Mouse (Mus musculus) MEL (cell line): ENCODE data around the gene Cdh22. TPM values are rescaled to one million over a fixed set of nuclear protein-coding genes. Genes with fewer than 3 reads are reported as not detected.

ENCODE experiments used
- DNase-seq: peaks from one replicate; pipeline ENCODE4 v3.0.0; 2011; ENCODE audit warnings: low read depth, low spot score
- H3K27ac ChIP-seq: 2 replicates; pipeline ENCODE4 v1.5.1; 2012; ENCODE audit warnings: low read depth, mild to moderate bottlenecking, control low read depth, low read length, moderate library complexity; ENCODE audit not compliant: control insufficient read depth
- H3K27me3 ChIP-seq, 2 experiments: fragments of 150-350 bp in 1 of 2; sonication (generic) in 1 of 2; 2 replicates each; pipeline ENCODE4 v1.6.1; 2012; ENCODE audit warnings: low read length in 2 of 2, mild to moderate bottlenecking in 2 of 2, improper control_type of control experiment in 1 of 2, moderate library complexity in 1 of 2; ENCODE audit not compliant: insufficient read depth in 2 of 2, control insufficient read depth in 1 of 2
- H3K36me3 ChIP-seq, 2 experiments: 2 replicates each; pipeline ENCODE4 v1.6.1; 2012 to 2014; ENCODE audit warnings: low read length in 2 of 2, improper control_type of control experiment in 1 of 2, inconsistent platforms in 1 of 2, mild to moderate bottlenecking in 1 of 2; ENCODE audit not compliant: insufficient read depth in 2 of 2, control insufficient read depth in 1 of 2
- H3K4me1 ChIP-seq, 2 experiments: fragments of 150-350 bp in 1 of 2; sonication (generic) in 1 of 2; 2 replicates each; pipeline ENCODE4 v1.6.1; 2012; ENCODE audit warnings: low read length in 2 of 2, improper control_type of control experiment in 1 of 2, mild to moderate bottlenecking in 1 of 2; ENCODE audit not compliant: insufficient read depth in 2 of 2, control insufficient read depth in 1 of 2
- H3K4me3 ChIP-seq, 2 experiments: fragments of 150-350 bp in 1 of 2; sonication (generic) in 1 of 2; 2 replicates each; pipeline ENCODE4 v1.5.1; 2012; ENCODE audit warnings: low read depth in 2 of 2, low read length in 2 of 2, mild to moderate bottlenecking in 2 of 2, moderate library complexity in 2 of 2, control low read depth in 1 of 2, improper control_type of control experiment in 1 of 2; ENCODE audit not compliant: control insufficient read depth in 1 of 2, insufficient read depth in 1 of 2
- H3K79me2 ChIP-seq: 2 replicates; pipeline ENCODE4 v1.6.1; 2012; ENCODE audit warnings: mild to moderate bottlenecking, low read length, moderate library complexity; ENCODE audit not compliant: control insufficient read depth, poor library complexity, insufficient read depth
- H3K9ac ChIP-seq: 2 replicates; pipeline ENCODE4 v1.6.1; 2012; ENCODE audit warnings: low read depth, mild to moderate bottlenecking, control low read depth, low read length, moderate library complexity; ENCODE audit not compliant: control insufficient read depth, poor library complexity, severe bottlenecking
- H3K9me3 ChIP-seq: fragments of 150-350 bp; sonication (generic); replicated peaks from 2 replicates; pipeline ENCODE4 v1.6.1; 2012; ENCODE audit warnings: mild to moderate bottlenecking, low read length, improper control_type of control experiment, moderate library complexity; ENCODE audit not compliant: insufficient read depth
- BHLHE40 ChIP-seq: IDR thresholded peaks from 2 replicates; pipeline ENCODE4 v1.6.1; 2012; ENCODE audit warnings: low read depth, mild to moderate bottlenecking, inconsistent platforms, low read length, improper control_type of control experiment, borderline replicate concordance
- CHD2 ChIP-seq: IDR thresholded peaks from 2 replicates; pipeline ENCODE4 v1.6.1; 2011; ENCODE audit warnings: low read length, improper control_type of control experiment
- EP300 ChIP-seq, 2 experiments: IDR thresholded peaks; 2 replicates each; pipeline ENCODE4 v1.6.1; 2011; ENCODE audit warnings: improper control_type of control experiment in 2 of 2, low read length in 2 of 2, low read depth in 1 of 2, mild to moderate bottlenecking in 1 of 2
- ETS1 ChIP-seq: IDR thresholded peaks from 2 replicates; pipeline ENCODE4 v1.6.1; 2012; ENCODE audit warnings: low read depth, mild to moderate bottlenecking, inconsistent platforms, low read length, improper control_type of control experiment, moderate library complexity
- GATA1 ChIP-seq: IDR thresholded peaks from 2 replicates; pipeline ENCODE4 v1.6.1; 2011; ENCODE audit warnings: low read depth, low read length, improper control_type of control experiment
- HCFC1 ChIP-seq: IDR thresholded peaks from 2 replicates; pipeline ENCODE4 v1.6.1; 2012; ENCODE audit warnings: low read depth, mild to moderate bottlenecking, inconsistent platforms, low read length, improper control_type of control experiment, moderate library complexity
- MAFK ChIP-seq: IDR thresholded peaks from 2 replicates; pipeline ENCODE4 v1.6.1; 2011; ENCODE audit warnings: low read depth, mild to moderate bottlenecking, low read length, improper control_type of control experiment, borderline replicate concordance
- MAX ChIP-seq: IDR thresholded peaks from 2 replicates; pipeline ENCODE4 v1.6.1; 2011; ENCODE audit warnings: low read length, improper control_type of control experiment
- MAZ ChIP-seq: IDR thresholded peaks from 2 replicates; pipeline ENCODE4 v1.6.1; 2012; ENCODE audit warnings: low read depth, mild to moderate bottlenecking, inconsistent platforms, low read length, improper control_type of control experiment
- MEF2A ChIP-seq: IDR thresholded peaks from 2 replicates; pipeline ENCODE4 v1.6.1; 2014; ENCODE audit warnings: low read depth, mild to moderate bottlenecking, inconsistent platforms, low read length, improper control_type of control experiment; ENCODE audit not compliant: poor library complexity, insufficient replicate concordance, severe bottlenecking; ENCODE audit errors: extremely low read depth
- NELFE ChIP-seq: IDR thresholded peaks from 2 replicates; pipeline ENCODE4 v1.6.1; 2011; ENCODE audit warnings: low read depth, low read length, improper control_type of control experiment
- POLR2A ChIP-seq, 2 experiments: IDR thresholded peaks; 2 replicates each; pipeline ENCODE4 v1.6.1; 2011 to 2012; ENCODE audit warnings: low read length in 2 of 2, mild to moderate bottlenecking in 2 of 2, control low read depth in 1 of 2, improper control_type of control experiment in 1 of 2, low read depth in 1 of 2, moderate library complexity in 1 of 2; ENCODE audit not compliant: control insufficient read depth in 1 of 2, insufficient read depth in 1 of 2, poor library complexity in 1 of 2
- POLR2AphosphoS2 ChIP-seq: IDR thresholded peaks from 2 replicates; pipeline ENCODE4 v1.6.1; 2011; ENCODE audit warnings: low read length, improper control_type of control experiment
- RCOR1 ChIP-seq: IDR thresholded peaks from 2 replicates; pipeline ENCODE4 v1.6.1; 2012; ENCODE audit warnings: low read depth, mild to moderate bottlenecking, inconsistent platforms, low read length, improper control_type of control experiment
- SIN3A ChIP-seq: IDR thresholded peaks from 2 replicates; pipeline ENCODE4 v1.6.1; 2012; ENCODE audit warnings: low read length, improper control_type of control experiment, inconsistent platforms
- SMC3 ChIP-seq: IDR thresholded peaks from 2 replicates; pipeline ENCODE4 v1.6.1; 2011; ENCODE audit warnings: low read depth, low read length, improper control_type of control experiment
- TBP ChIP-seq: IDR thresholded peaks from 2 replicates; pipeline ENCODE4 v1.8.0; 2011; ENCODE audit warnings: low read depth, low read length, improper control_type of control experiment
- UBTF ChIP-seq: IDR thresholded peaks from 2 replicates; pipeline ENCODE4 v1.6.1; 2012; ENCODE audit warnings: low read depth, mild to moderate bottlenecking, inconsistent platforms, low read length, improper control_type of control experiment, moderate library complexity, borderline replicate concordance; ENCODE audit not compliant: insufficient read depth
- USF1 ChIP-seq: IDR thresholded peaks from 2 replicates; pipeline ENCODE4 v1.6.1; 2014; ENCODE audit warnings: low read depth, mild to moderate bottlenecking, inconsistent platforms, low read length, improper control_type of control experiment, moderate library complexity
- ZC3H11A ChIP-seq: IDR thresholded peaks from 2 replicates; pipeline ENCODE4 v1.6.1; 2012; ENCODE audit warnings: low read depth, mild to moderate bottlenecking, inconsistent platforms, low read length, improper control_type of control experiment
- ZKSCAN1 ChIP-seq: IDR thresholded peaks from 2 replicates; pipeline ENCODE4 v1.6.1; 2012; ENCODE audit warnings: low read depth, mild to moderate bottlenecking, inconsistent platforms, low read length, improper control_type of control experiment, moderate library complexity
- ZNF384 ChIP-seq: IDR thresholded peaks from 2 replicates; pipeline ENCODE4 v1.6.1; 2012; ENCODE audit warnings: low read depth, mild to moderate bottlenecking, inconsistent platforms, low read length, improper control_type of control experiment
- polyA plus RNA-seq, 2 experiments: library from polyadenylated mRNA; stranded (reverse) in 1 of 2; unstranded in 1 of 2; fragments of >175 nt in 1 of 2; fragments of >200 nt in 1 of 2; gene quantifications; 2 replicates each; pipeline versions ENCODE4 v1.2.1 to v1.2.4; 2012; ENCODE audit warnings: low replicate concordance in 2 of 2, low read depth in 1 of 2; ENCODE audit not compliant: insufficient read length in 2 of 2, insufficient read depth in 1 of 2, missing spikeins in 1 of 2
- total RNA-seq: library from RNA; depleted of rRNA; stranded (reverse); fragments of 300-350 nt; gene quantifications from 2 replicates; pipeline ENCODE4 v1.2.3, GENCODE M21; 2012

Gene Cdh22
- total and polyA plus RNA-seq, 3 experiments = not detected

- Histone ChIP-seq H3K4me3 (no peak overlapping the region), H3K36me3 (no peaks in the 10 kb centered on the region), H3K4me1 (no peaks in the 10 kb centered on the region), H3K79me2 (no peaks in the 10 kb centered on the region), H3K9me3 (no peaks in the 10 kb centered on the region), H3K27me3 (no peaks in the 10 kb centered on the region; a peak in 1 of 4 replicates), H3K9ac (no peak overlapping the region), H3K27ac (no peak overlapping the region)
- DNase-seq = no peak
- TF ChIP-seq UBTF = no peak
- TF ChIP-seq RCOR1 = no peak
- no peak for TF ChIP-seq NELFE
- no peak for TF ChIP-seq MAX
- no peak for TF ChIP-seq CHD2
- TF ChIP-seq TBP = no peak
- no peak for TF ChIP-seq BHLHE40
- no peak for TF ChIP-seq HCFC1
- TF ChIP-seq MEF2A = no peak
- no peak for TF ChIP-seq MAFK
- no peak for TF ChIP-seq ZC3H11A
- TF ChIP-seq MAZ = no peak
- no peak for TF ChIP-seq SIN3A
- TF ChIP-seq ZNF384 = no peak
Measured at GRCm38 (mm10) chr2:165086634-165087033, 148.0 kb downstream of the Cdh22 start.

GRCm38 (mm10) chr2:165081257-165081656 lies 153.4 kb downstream of the Cdh22 start:
- TF ChIP-seq ZKSCAN1 = no peak
- no peak for TF ChIP-seq TBP
- no peak for TF ChIP-seq SIN3A
- TF ChIP-seq MAZ = no peak
- TF ChIP-seq POLR2AphosphoS2 = no peak
- no peak for TF ChIP-seq HCFC1
- no peak for TF ChIP-seq GATA1
- TF ChIP-seq CHD2 = no peak
- no peak for TF ChIP-seq POLR2A (IDR thresholded peaks at IDR 0.05; ENCODE audit: control insufficient read depth in 1 of 2, insufficient read depth in 1 of 2, low read depth in 1 of 2, low read length in 2 of 2, poor library complexity in 1 of 2)
- no peak for TF ChIP-seq MEF2A
- TF ChIP-seq EP300 (IDR thresholded peaks at IDR 0.05; ENCODE audit: low read depth in 1 of 2, low read length in 2 of 2) = no peak
- no peak for TF ChIP-seq ZC3H11A
- no peak for TF ChIP-seq SMC3
- TF ChIP-seq ETS1 = no peak
- TF ChIP-seq MAX = no peak
- no peak for TF ChIP-seq USF1
- TF ChIP-seq, all 39 proteins: peak for 0
- Histone ChIP-seq H3K79me2 (no peaks in the 10 kb centered on the region), H3K4me3 (no peak overlapping the region), H3K9me3 (no peaks in the 10 kb centered on the region), H3K9ac (no peak overlapping the region), H3K36me3 (no peaks in the 10 kb centered on the region), H3K4me1 (no peaks in the 10 kb centered on the region), H3K27ac (no peak overlapping the region), H3K27me3 (no peaks in the 10 kb centered on the region; a peak in 1 of 4 replicates)
- DNase-seq = no peak
